8 mouse cellular contexts compared by ENCODE assay signal in the genomic region with DNA sequence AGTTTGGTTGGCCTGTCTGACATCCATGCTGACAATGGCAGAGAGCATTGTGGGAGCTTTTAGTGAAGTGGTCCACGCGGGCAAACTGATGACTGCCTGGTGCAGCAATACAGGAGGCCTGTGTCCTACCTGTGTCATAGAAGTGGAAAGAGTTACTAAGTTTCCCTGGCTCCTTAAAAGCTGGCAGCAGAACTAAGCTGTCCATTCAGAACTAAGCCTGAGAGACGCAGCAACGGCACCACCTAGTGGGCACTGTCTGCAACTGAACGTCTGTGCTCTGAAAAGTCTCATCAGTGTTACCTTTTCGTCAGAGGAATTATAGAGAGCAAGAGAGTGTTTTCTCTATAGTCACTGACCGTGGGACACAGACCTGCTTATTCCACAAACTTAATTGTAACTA.
DNase-seq lines count a peak whose midpoint lies in the region; TF ChIP-seq lines count a peak whose summit lies in the region.
"Had no signal": no experiment of that assay in that cellular context is flagged by ENCODE, and none has a peak within 500 bp of the region (broad histone marks: within the 10 kb centered on the region; RNA-seq: fewer than 3 reads in every experiment).

No protein-coding gene starts in this region.

- TF ChIP-seq EP300 in MEL (IDR thresholded peaks at IDR 0.05; ENCODE audit: low read depth in 1 of 2, low read length in 2 of 2) = no peak

- H3K79me2 ChIP-seq in MEL (ENCODE audit: control insufficient read depth, insufficient read depth, low read length, poor library complexity) = no peaks in the 10 kb centered on the region

- no peak overlapping the region for H3K9ac ChIP-seq in MEL (ENCODE audit: control insufficient read depth, low read depth, low read length, poor library complexity, severe bottlenecking)
- H3K9ac ChIP-seq: lung, embryonic 15.5 days had no signal

- TF ChIP-seq CTCF in MEL (IDR thresholded peaks at IDR 0.05 in 2 of 3, conservative IDR thresholded peaks at IDR 0.05 in 1 of 3; ENCODE audit: control insufficient read depth in 1 of 3, insufficient read depth in 1 of 3, low read depth in 2 of 3, low read length in 3 of 3, poor library complexity in 1 of 3, severe bottlenecking in 1 of 3) = peak; percentile 93 to 95 (median 95)

- peak; percentile 94 for TF ChIP-seq RAD21 in MEL (IDR thresholded peaks at IDR 0.05; ENCODE audit: low read depth, low read length)

- DNase-seq in MEL (ENCODE audit: low read depth, low spot score) = peak; percentile 72
- DNase-seq in adrenal gland, postnatal 10 days = peak; percentile 79
- peak; percentile 76 for DNase-seq in embryo, embryonic 11 days
- peak; percentile 71 to 82 for DNase-seq in heart, postnatal 14 days
- DNase-seq in layer of hippocampus, adult 8-10 months (ENCODE audit: low spot score in 2 of 2) = peak; percentile 49 to 80
- DNase-seq in lung, postnatal 25 days (ENCODE audit: low spot score) = peak; percentile 55
- peak; percentile 75 for DNase-seq in right cerebral cortex, postnatal 14 days

- H3K4me1 ChIP-seq in MEL (ENCODE audit: control insufficient read depth in 1 of 2, insufficient read depth in 2 of 2, low read length in 2 of 2) = no peaks in the 10 kb centered on the region
- H3K4me1 ChIP-seq: lung, embryonic 15.5 days had no signal

- no peaks in the 10 kb centered on the region for H3K36me3 ChIP-seq in MEL (ENCODE audit: control insufficient read depth in 1 of 2, insufficient read depth in 2 of 2, low read length in 2 of 2)
- H3K36me3 ChIP-seq: lung, embryonic 15.5 days had no signal

- no peaks in the 10 kb centered on the region for H3K27me3 ChIP-seq in MEL (ENCODE audit: control insufficient read depth in 1 of 2, insufficient read depth in 2 of 2, low read length in 2 of 2)
- H3K27me3 ChIP-seq: lung, embryonic 15.5 days had no signal

- no peak for TF ChIP-seq POLR2A in MEL (IDR thresholded peaks at IDR 0.05; ENCODE audit: control insufficient read depth in 1 of 2, insufficient read depth in 1 of 2, low read depth in 1 of 2, low read length in 2 of 2, poor library complexity in 1 of 2)

- H3K4me3 ChIP-seq in MEL (ENCODE audit: control insufficient read depth in 1 of 2, insufficient read depth in 1 of 2, low read depth in 2 of 2, low read length in 2 of 2) = no peak overlapping the region
- H3K4me3 ChIP-seq: lung, embryonic 15.5 days had no signal

- H3K27ac ChIP-seq in MEL (ENCODE audit: control insufficient read depth, low read depth, low read length) = no peak overlapping the region
- H3K27ac ChIP-seq: lung, embryonic 15.5 days had no signal

- no peaks in the 10 kb centered on the region for H3K9me3 ChIP-seq in MEL (replicated peaks; ENCODE audit: insufficient read depth, low read length)
- H3K9me3 ChIP-seq: lung, embryonic 15.5 days had no signal

- intact Hi-C loops in heart, postnatal 14 days (cut with DNase I) = loop anchor here (10.0 kb wide), 1 partner anchor 657 kb away; no protein-coding TSS in a partner anchor

TF ChIP-seq in MEL, 35 proteins besides CTCF, POLR2A, EP300 and RAD21:
- TF ChIP-seq SMC3 (IDR thresholded peaks at IDR 0.05; ENCODE audit: low read depth, low read length) (peak; percentile 79), ELF1 (IDR thresholded peaks at IDR 0.05; ENCODE audit: low read depth, low read length) (no peak), MAFK (IDR thresholded peaks at IDR 0.05; ENCODE audit: borderline replicate concordance, low read depth, low read length) (no peak), ZMIZ1 (IDR thresholded peaks at IDR 0.05; ENCODE audit: low read depth, low read length) (no peak), ZC3H11A (IDR thresholded peaks at IDR 0.05; ENCODE audit: low read depth, low read length) (peak; percentile 58), NRF1 (IDR thresholded peaks at IDR 0.05; ENCODE audit: insufficient read depth, low read depth, low read length, poor library complexity, severe bottlenecking) (no peak), MAX (IDR thresholded peaks at IDR 0.05; ENCODE audit: low read length) (no peak), TBP (IDR thresholded peaks at IDR 0.05; ENCODE audit: low read depth, low read length) (no peak)
